Mouse (Mus musculus) megakaryocyte-erythroid progenitor cell, adult 5-6 weeks (primary cell): ENCODE measurements around the gene Atg5. TPM values are rescaled to one million over a fixed set of nuclear protein-coding genes. Genes with fewer than 3 reads are reported as not detected.
"Not testable (repeated sequence)": the region's sequence is repeated elsewhere in the genome, so short reads cannot be mapped to it uniquely, and the experiment has no call there.

Experiments used
- ATAC-seq: replicated peaks from 2 replicates; pipeline ENCODE4 v1.8.0; 2016; ENCODE audit warnings: mild to moderate bottlenecking, inconsistent platforms; ENCODE audit not compliant: severe bottlenecking, poor library complexity, low FRiP score, low TSS enrichment
- total RNA-seq, 2 experiments: library from RNA; stranded (forward) in 1 of 2; stranded (reverse) in 1 of 2; fragments of 200-1000, 215-1000 nt in 1 of 2; fragments of >200 nt in 1 of 2; fragmentation: Nextera tagmentation in 1 of 2; gene quantifications; 2 replicates each; pipeline ENCODE4 v1.2.3; 2014 to 2017

Atg5 gene
- total RNA-seq, 2 experiments from 2014 or later = 23.8 to 33.4 TPM

GRCm38 (mm10) chr10:44308280-44308679, 40.1 kb downstream of the Atg5 start:
- ATAC-seq = no peak

- ATAC-seq = no peak
Measured at GRCm38 (mm10) chr10:44309250-44309649, 41.1 kb downstream of the Atg5 start.

- no peak for ATAC-seq
Measured at GRCm38 (mm10) chr10:44315276-44315675, 47.1 kb downstream of the Atg5 start.

- no peak for ATAC-seq
Measured at GRCm38 (mm10) chr10:44316280-44317270, 48.4 kb downstream of the Atg5 start.

GRCm38 (mm10) chr10:44322166-44322565, 54.0 kb downstream of the Atg5 start:
- ATAC-seq = no peak

- no peak for ATAC-seq
Measured at GRCm38 (mm10) chr10:44323070-44323775, 55.1 kb downstream of the Atg5 start.

GRCm38 (mm10) chr10:44323836-44324235, 55.7 kb downstream of the Atg5 start:
- ATAC-seq = no peak

GRCm38 (mm10) chr10:44325551-44326500, 57.7 kb downstream of the Atg5 start:
- no peak for ATAC-seq

- ATAC-seq = no peak
Measured at GRCm38 (mm10) chr10:44327057-44327456, 58.9 kb downstream of the Atg5 start.

- no peak for ATAC-seq
Measured at GRCm38 (mm10) chr10:44328347-44328746, 60.2 kb downstream of the Atg5 start.

GRCm38 (mm10) chr10:44330717-44331116, 62.6 kb downstream of the Atg5 start:
- no peak for ATAC-seq

GRCm38 (mm10) chr10:44331469-44331868, 63.3 kb downstream of the Atg5 start:
- no peak for ATAC-seq

- ATAC-seq = not testable (repeated sequence)
Measured at GRCm38 (mm10) chr10:44332656-44333055, 64.5 kb downstream of the Atg5 start.

GRCm38 (mm10) chr10:44336641-44337382, 68.7 kb downstream of the Atg5 start:
- peak; percentile 95 for ATAC-seq

GRCm38 (mm10) chr10:44338571-44338970, 70.4 kb downstream of the Atg5 start:
- no peak for ATAC-seq

GRCm38 (mm10) chr10:44339326-44339725, 71.2 kb downstream of the Atg5 start:
- no peak for ATAC-seq

- no peak for ATAC-seq
Measured at GRCm38 (mm10) chr10:44340928-44341327, 72.8 kb downstream of the Atg5 start.

GRCm38 (mm10) chr10:44341826-44342521, 73.8 kb downstream of the Atg5 start:
- no peak for ATAC-seq
